Mouse (Mus musculus): ENCODE measurements at regions not wholly inside any gene's neighbourhood (a gene's known extent, or its start where the extent isn't known, plus 50 kb on each side); places are given as distances from the start of the nearest gene placed in this dataset.

DNA sequence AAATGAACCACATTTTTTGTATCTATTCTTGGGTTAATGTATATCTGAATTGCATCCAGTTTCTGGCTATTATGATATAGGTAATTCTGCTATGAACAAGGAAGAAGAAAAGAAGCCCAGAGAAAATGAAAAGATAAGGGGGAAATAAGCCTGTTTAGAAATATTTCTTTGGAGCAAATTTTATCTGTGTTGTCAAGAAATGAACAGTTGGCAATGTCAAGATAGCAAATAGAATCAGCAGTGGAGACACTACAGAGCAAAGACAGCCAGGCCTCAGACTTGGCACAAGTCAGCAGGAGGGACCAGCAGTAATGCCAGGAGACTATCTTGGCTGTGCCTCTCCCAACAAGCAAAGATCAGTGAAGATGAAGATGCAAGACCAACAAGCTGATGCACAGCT is 128.1 kb downstream of the H2afb2 start:
- Histone ChIP-seq H3K4me2 (replicated peaks) (no peak overlapping the region), H3K36me3 (no peaks in the 10 kb centered on the region), H3K4me1 (replicated peaks) (no peaks in the 10 kb centered on the region), H3K9me3 (no peaks in the 10 kb centered on the region), H3K4me3 (replicated peaks) (no peak overlapping the region), H3K9ac (no peak overlapping the region), H3K27me3 (replicated peaks) (no peaks in the 10 kb centered on the region), H3K27ac (no peak overlapping the region)
- no peak for ATAC-seq

DNA sequence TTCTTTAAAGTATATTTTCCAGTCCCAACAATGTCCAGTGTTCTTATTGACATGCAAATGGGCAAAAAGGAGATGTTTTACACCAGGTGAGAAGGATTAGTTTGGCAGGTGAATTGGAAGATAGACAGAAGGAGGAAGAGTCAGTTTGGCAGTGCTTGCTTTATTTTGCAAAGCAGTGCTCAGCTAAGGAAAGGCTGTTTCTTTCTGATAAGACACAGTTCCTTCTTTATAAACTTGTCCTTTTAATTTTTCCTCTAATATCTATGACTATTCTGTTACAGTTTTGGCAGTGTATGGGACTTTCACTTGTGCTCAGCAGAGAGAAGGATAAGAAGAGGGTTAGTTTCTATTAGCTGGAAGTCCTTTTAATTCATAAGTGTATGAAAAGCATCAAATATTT is 161.2 kb upstream of the H2afb1 start:
- Histone ChIP-seq H3K27ac (no peak overlapping the region), H3K4me3 (replicated peaks) (no peak overlapping the region), H3K9me3 (no peaks in the 10 kb centered on the region), H3K9ac (no peak overlapping the region), H3K27me3 (replicated peaks) (no peaks in the 10 kb centered on the region), H3K4me1 (replicated peaks) (no peaks in the 10 kb centered on the region), H3K4me2 (replicated peaks) (no peak overlapping the region), H3K36me3 (no peaks in the 10 kb centered on the region)
- no peak for ATAC-seq

DNA sequence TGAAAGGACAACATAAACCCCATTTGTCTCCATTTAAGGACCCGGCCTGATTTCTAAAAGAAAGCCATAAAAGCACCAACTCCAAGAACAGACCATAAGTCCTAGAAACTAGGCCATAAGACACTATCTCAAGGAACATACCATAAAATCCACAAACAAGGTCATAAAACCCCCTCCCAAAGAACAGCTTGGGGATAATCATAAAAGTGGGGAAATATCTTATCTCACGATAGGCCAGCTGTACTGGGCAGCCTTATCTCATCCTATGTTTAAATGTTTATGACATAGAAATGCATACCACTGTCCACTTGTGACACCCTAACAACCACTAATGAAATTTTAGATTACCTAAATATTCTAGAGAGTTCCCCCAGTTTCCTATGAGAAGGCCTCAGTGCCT is 158.8 kb upstream of the H2afb1 start:
- peak; percentile 90 for ATAC-seq
- H3K27ac ChIP-seq = no peak overlapping the region
- H3K9me3 ChIP-seq = no peaks in the 10 kb centered on the region
- no peak overlapping the region for H3K4me2 ChIP-seq (replicated peaks)
- H3K9ac ChIP-seq = no peak overlapping the region
- no peaks in the 10 kb centered on the region for H3K27me3 ChIP-seq (replicated peaks)
- no peak overlapping the region for H3K4me3 ChIP-seq (replicated peaks)
- WGBS = 58% methylated on average over 2 of the region's 2 CpGs
- no peaks in the 10 kb centered on the region for H3K4me1 ChIP-seq (replicated peaks)
- no peaks in the 10 kb centered on the region for H3K36me3 ChIP-seq
